Mouse (Mus musculus): Measurements from ENCODE around the gene Efemp1. TPM values are rescaled to one million over a fixed set of nuclear protein-coding genes. Genes with fewer than 3 reads are reported as not detected.

Gene Efemp1
- 10 to 100 TPM; 15.3 to 18.1 TPM for total RNA-seq (2021)
- long read RNA-seq, experiment 1, transcript Efemp1-201 (11 exons, 2,037 nt), result major isoform, 22 of 32 reads
- long read RNA-seq, experiment 1, partial matches to known transcripts, result 5 of 32 reads
- long read RNA-seq, experiment 1, other reads (novel, unspliced or antisense), result 5 of 32 reads
- long read RNA-seq, experiment 2, transcript Efemp1-201 (11 exons, 2,037 nt), result major isoform, 30 of 38 reads
- long read RNA-seq, experiment 2, partial matches to known transcripts, result 2 of 38 reads
- long read RNA-seq, experiment 2, other reads (novel, unspliced or antisense), result 6 of 38 reads

- intact Hi-C loops (cut with DNase I), result no loop called here
- DNase-seq, result peak; percentile 4 to 11
Observed at GRCm38 (mm10) chr11:28853102-28853800, at the start of gene Efemp1. Efemp1 (plus strand) TSS chr11:28853204.

GRCm38 (mm10) chr11:28808685-28809084 is 44.3 kb upstream of the Efemp1 start:
- DNase-seq, result peak in 1 of 2 experiments; percentile 31
- intact Hi-C loops (cut with DNase I), result loop anchor here (2.0 kb wide), 1 partner anchor 232 kb away; no protein-coding TSS in a partner anchor

GRCm38 (mm10) chr11:28811874-28812273 is 41.1 kb upstream of the Efemp1 start:
- intact Hi-C loops (cut with DNase I), result loop anchor here (1.0 kb wide), 1 partner anchor 201 kb away; no protein-coding TSS in a partner anchor
- peak in 1 of 2 experiments; percentile 10 for DNase-seq

- intact Hi-C loops (cut with DNase I), result loop anchor here (1.0 kb wide), 1 partner anchor 201 kb away; no protein-coding TSS in a partner anchor
- no peak for DNase-seq
Observed at GRCm38 (mm10) chr11:28812564-28812963, 40.4 kb upstream of the Efemp1 start.

- intact Hi-C loops (cut with DNase I), result no loop called here
- peak; percentile 3 to 32 for DNase-seq
Observed at GRCm38 (mm10) chr11:28817405-28817804, 35.6 kb upstream of the Efemp1 start.

- intact Hi-C loops (cut with DNase I), result no loop called here
- DNase-seq, result no peak
Observed at GRCm38 (mm10) chr11:28826950-28827349, 26.1 kb upstream of the Efemp1 start.

GRCm38 (mm10) chr11:28833809-28834208 is 19.2 kb upstream of the Efemp1 start:
- intact Hi-C loops (cut with DNase I), result no loop called here

GRCm38 (mm10) chr11:28835141-28835540 is 17.9 kb upstream of the Efemp1 start:
- DNase-seq, result no peak
- intact Hi-C loops (cut with DNase I), result no loop called here

More at GRCm38 (mm10) chr11:28833809-28834208, 19.2 kb upstream of the Efemp1 start:
- DNase-seq, result no peak

- intact Hi-C loops (cut with DNase I), result no loop called here
- no peak for DNase-seq
Observed at GRCm38 (mm10) chr11:28849841-28850240, 3.2 kb upstream of the Efemp1 start.

- DNase-seq, result no peak
- intact Hi-C loops (cut with DNase I), result no loop called here
Observed at GRCm38 (mm10) chr11:28851645-28852044, 1.4 kb upstream of the Efemp1 start.

GRCm38 (mm10) chr11:28852361-28852919 is 564 bp upstream of the Efemp1 start:
- intact Hi-C loops (cut with DNase I), result no loop called here
- DNase-seq, result no peak

GRCm38 (mm10) chr11:28859125-28859524 is 6.1 kb downstream of the Efemp1 start:
- intact Hi-C loops (cut with DNase I), result no loop called here
- DNase-seq, result no peak

- intact Hi-C loops (cut with DNase I), result no loop called here
- DNase-seq, result no peak
Observed at GRCm38 (mm10) chr11:28869129-28869528, 16.1 kb downstream of the Efemp1 start.

- DNase-seq, result no peak
- intact Hi-C loops (cut with DNase I), result no loop called here
Observed at GRCm38 (mm10) chr11:28881381-28881976, 28.5 kb downstream of the Efemp1 start.

- intact Hi-C loops (cut with DNase I), result no loop called here
- DNase-seq, result no peak
Observed at GRCm38 (mm10) chr11:28883106-28883505, 30.1 kb downstream of the Efemp1 start.

GRCm38 (mm10) chr11:28889538-28889937 is 36.5 kb downstream of the Efemp1 start:
- DNase-seq, result no peak
- intact Hi-C loops (cut with DNase I), result no loop called here

GRCm38 (mm10) chr11:28891515-28891914 is 38.5 kb downstream of the Efemp1 start:
- intact Hi-C loops (cut with DNase I), result no loop called here
- no peak for DNase-seq

GRCm38 (mm10) chr11:28899420-28899819 is 46.4 kb downstream of the Efemp1 start:
- DNase-seq, result no peak
- intact Hi-C loops (cut with DNase I), result no loop called here

- intact Hi-C loops (cut with DNase I), result no loop called here
Observed at GRCm38 (mm10) chr11:28904596-28904995, 51.6 kb downstream of the Efemp1 start.

GRCm38 (mm10) chr11:28906288-28906687 is 53.3 kb downstream of the Efemp1 start:
- intact Hi-C loops (cut with DNase I), result no loop called here

More at GRCm38 (mm10) chr11:28904596-28904995, 51.6 kb downstream of the Efemp1 start:
- DNase-seq, result no peak

More at GRCm38 (mm10) chr11:28906288-28906687, 53.3 kb downstream of the Efemp1 start:
- no peak for DNase-seq

All from heart, postnatal 14 days (tissue).